Mouse (Mus musculus): ENCODE data around the gene Trmo. TPM values are rescaled to one million over a fixed set of nuclear protein-coding genes. Genes with fewer than 3 reads are reported as not detected.

Trmo gene
- polyA plus RNA-seq, 1 experiment from 2014 or later, result 11.5 TPM

DNA sequence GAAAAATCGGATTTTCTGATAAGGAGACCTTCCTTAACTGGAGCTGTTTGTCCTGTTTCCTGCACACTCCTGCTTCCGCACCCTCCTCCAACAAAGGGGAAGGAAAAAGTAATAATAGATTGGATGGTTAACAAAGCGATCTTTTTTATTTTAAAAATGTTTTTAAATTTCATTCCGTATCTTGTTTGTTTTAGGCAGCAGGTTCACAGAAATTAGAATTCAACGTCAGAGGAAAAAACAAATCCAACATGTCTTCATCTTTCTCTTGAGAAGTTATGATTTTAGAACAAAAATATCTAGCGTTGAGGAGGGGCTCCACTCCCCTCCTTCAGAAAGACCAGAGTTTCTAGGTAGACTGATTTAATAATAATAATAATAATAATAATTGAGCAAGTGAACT, 43.0 kb downstream of the Trmo start:
- ATAC-seq, result no peak

DNA sequence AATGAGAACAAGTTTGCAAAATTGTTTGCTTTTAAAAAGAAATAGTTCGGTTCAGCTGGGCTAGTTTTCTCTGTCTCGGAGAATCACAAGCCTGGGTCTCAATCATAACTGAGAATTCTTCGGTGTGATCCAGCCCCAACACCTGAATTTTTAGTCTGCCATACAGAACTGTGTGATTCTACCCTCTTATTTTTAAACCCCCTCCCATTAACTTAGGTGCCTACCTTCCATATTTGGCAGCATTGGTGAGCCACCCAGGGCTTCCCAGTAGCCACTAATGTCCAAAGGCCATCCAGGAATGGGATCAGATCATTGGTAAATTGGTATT, 43.5 kb downstream of the Trmo start:
- no peak overlapping the region for H3K4me2 ChIP-seq
- 23% methylated on average over 3 of the region's 3 CpGs for WGBS (ENCODE audit: insufficient replicate concordance)
- no peaks in the 10 kb centered on the region for H3K9me3 ChIP-seq (replicated peaks)
- no peak for ATAC-seq
- H3K36me3 ChIP-seq, result no peaks in the 10 kb centered on the region
- peaks cover 100% of the 10 kb centered on the region for H3K27me3 ChIP-seq (replicated peaks)
- peaks cover 21% of the 10 kb centered on the region for H3K4me1 ChIP-seq
- no peak overlapping the region for H3K4me3 ChIP-seq
- no peak overlapping the region for H3K27ac ChIP-seq
- H3K9ac ChIP-seq, result no peak overlapping the region

More for the DNA sequence above, 43.0 kb downstream of the Trmo start:
- Histone ChIP-seq H3K9me3 (replicated peaks) (no peaks in the 10 kb centered on the region), H3K27me3 (replicated peaks) (peaks cover 100% of the 10 kb centered on the region), H3K36me3 (no peaks in the 10 kb centered on the region), H3K4me2 (no peak overlapping the region), H3K27ac (no peak overlapping the region), H3K4me1 (peaks cover 21% of the 10 kb centered on the region), H3K4me3 (no peak overlapping the region), H3K9ac (no peak overlapping the region)
- 25% methylated on average over 6 of the region's 6 CpGs for WGBS (ENCODE audit: insufficient replicate concordance)

DNA sequence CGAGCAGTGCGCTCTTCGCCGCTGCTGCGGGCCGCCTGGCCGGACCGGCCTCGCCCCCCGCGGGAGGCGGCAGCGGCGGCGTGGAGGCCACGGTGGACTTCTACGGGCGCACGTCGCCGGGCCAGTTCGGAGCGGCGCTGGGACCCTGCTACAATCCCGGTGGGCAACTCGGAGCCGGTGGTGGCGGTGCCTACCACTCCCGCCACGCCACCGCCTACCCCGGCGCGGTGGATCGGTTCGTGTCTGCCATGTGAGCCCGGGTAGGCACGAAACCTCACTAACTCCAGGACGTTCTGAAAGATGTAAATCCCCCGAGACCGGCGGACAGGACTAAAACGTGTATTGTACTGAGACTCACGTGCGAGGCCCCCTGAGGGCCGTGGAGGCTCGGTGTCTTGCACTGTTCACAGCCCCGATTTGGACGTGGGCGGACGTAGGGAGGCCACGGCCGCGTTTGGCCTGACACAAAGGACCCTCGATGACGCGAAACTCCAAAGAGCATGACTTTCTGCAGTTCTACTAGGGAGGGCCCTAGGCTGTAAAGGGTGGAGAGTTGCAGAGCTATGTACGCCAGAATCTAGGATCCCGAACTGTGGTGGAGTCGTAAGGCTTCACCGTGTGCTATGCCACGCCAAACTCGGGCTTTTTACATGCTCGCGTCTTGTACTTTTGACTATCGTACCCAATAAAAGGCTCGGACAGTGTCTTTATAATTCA, 44.0 kb downstream of the Trmo start:
- Histone ChIP-seq H3K4me1 (peaks cover 21% of the 10 kb centered on the region), H3K9me3 (replicated peaks) (no peaks in the 10 kb centered on the region), H3K4me3 (peak overlapping the region; percentile 40), H3K36me3 (no peaks in the 10 kb centered on the region), H3K27me3 (replicated peaks) (peaks cover 100% of the 10 kb centered on the region), H3K9ac (no peak overlapping the region), H3K4me2 (peak overlapping the region; percentile 57), H3K27ac (no peak overlapping the region)
- WGBS (ENCODE audit: insufficient replicate concordance), result 7% methylated on average over 67 of the region's 67 CpGs
- no peak for ATAC-seq

DNA sequence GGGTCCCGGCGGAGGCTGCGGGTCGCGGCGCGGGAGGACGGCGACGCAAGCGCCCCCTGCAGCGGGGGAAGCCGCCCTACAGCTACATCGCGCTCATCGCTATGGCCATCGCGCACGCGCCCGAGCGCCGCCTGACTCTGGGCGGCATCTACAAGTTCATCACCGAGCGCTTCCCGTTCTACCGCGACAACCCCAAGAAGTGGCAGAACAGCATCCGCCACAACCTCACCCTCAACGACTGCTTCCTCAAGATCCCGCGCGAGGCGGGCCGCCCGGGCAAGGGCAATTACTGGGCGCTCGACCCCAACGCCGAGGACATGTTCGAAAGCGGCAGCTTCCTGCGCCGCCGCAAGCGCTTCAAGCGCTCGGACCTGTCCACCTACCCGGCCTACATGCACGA, 44.9 kb downstream of the Trmo start:
- H3K27ac ChIP-seq, result no peak overlapping the region
- no peak for ATAC-seq
- H3K9ac ChIP-seq, result no peak overlapping the region
- H3K36me3 ChIP-seq, result no peaks in the 10 kb centered on the region
- H3K4me1 ChIP-seq, result peaks cover 21% of the 10 kb centered on the region
- H3K27me3 ChIP-seq (replicated peaks), result peaks cover 100% of the 10 kb centered on the region
- H3K4me2 ChIP-seq, result peak overlapping the region; percentile 57
- no peaks in the 10 kb centered on the region for H3K9me3 ChIP-seq (replicated peaks)
- WGBS (ENCODE audit: insufficient replicate concordance), result 1% methylated on average over 51 of the region's 51 CpGs
- peak overlapping the region; percentile 40 for H3K4me3 ChIP-seq

DNA sequence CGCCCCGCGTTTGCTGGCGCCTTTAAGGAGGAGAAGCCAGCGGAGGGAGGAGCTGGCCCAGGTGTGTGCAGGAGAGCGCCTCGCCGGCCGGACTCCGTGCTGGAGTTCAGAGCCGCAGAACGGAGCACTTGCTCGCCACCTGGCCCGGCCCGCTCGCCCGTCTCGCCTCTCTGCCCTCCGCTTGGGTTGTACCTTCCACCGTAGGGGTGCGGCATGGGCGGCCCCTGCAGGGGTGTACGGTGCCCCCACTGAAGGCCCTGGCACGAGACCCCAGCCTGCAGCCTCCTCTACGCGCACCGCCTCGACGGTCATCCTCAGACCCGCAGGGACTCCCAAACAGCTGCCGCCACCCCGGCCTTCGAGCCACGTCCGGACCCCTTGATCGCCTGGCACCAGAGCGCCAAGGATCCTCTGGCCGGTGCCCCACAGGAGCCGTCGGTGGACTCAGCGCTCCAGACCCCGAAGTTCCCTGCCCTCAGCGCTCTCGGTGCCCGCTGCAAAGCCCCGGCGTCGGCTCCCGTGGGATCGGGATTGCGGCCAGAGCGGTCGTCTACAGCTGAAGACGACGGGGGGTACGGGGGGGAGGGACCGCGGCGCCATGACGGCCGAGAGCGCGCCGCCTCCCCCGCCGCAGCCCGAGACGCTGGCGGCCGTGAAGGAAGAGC, 45.5 kb downstream of the Trmo start, which contains the start of gene Foxe1:
Foxe1 (plus strand) TSS at position 14 of the 665 bp plus-strand sequence.
- Histone ChIP-seq H3K9ac (no peak within 1 kb of the TSS), H3K36me3 (no peaks in the 10 kb centered on the region), H3K4me1 (peaks cover 21% of the 10 kb centered on the region), H3K9me3 (replicated peaks) (no peaks in the 10 kb centered on the region), H3K4me2 (peak within 1 kb of the TSS; percentile 57), H3K27me3 (replicated peaks) (peaks cover 100% of the 10 kb centered on the region), H3K27ac (no peak within 1 kb of the TSS), H3K4me3 (peak within 1 kb of the TSS; percentile 40)
- WGBS (ENCODE audit: insufficient replicate concordance), result 5% methylated on average over 68 of the region's 70 CpGs
- ATAC-seq, result no peak

DNA sequence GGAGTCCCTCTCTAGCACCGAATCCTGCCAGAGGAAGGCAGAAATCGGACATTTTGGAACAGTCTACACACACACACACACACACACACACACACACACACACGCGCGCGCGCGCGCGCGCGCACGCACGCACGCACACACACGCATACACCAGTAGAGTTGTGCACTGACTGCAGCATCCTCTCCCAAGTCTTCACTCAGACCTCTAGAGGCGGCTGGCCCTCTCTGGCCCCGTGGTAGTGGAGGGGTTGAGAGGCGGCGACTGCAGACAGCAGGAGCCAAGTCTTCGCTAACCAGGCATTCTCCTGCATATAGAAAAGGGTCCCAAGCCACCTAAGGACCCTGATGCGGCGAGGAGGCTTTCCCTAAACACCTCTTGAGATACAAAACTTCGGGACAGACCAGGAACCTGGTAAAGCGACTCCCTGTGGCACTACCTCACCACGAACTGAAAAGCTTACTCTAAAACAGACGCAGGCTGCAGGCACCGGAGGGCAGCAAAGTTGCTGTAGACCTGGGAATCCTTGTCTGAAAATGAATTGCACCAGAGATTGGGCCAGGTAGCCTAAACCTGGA, 46.4 kb downstream of the Trmo start:
- no peak for ATAC-seq
- Histone ChIP-seq H3K36me3 (no peaks in the 10 kb centered on the region), H3K27me3 (replicated peaks) (peaks cover 100% of the 10 kb centered on the region), H3K9ac (no peak overlapping the region), H3K4me2 (no peak overlapping the region), H3K4me1 (peaks cover 21% of the 10 kb centered on the region), H3K27ac (no peak overlapping the region), H3K9me3 (replicated peaks) (no peaks in the 10 kb centered on the region), H3K4me3 (no peak overlapping the region)
- 1% methylated on average over 27 of the region's 28 CpGs for WGBS (ENCODE audit: insufficient replicate concordance)

DNA sequence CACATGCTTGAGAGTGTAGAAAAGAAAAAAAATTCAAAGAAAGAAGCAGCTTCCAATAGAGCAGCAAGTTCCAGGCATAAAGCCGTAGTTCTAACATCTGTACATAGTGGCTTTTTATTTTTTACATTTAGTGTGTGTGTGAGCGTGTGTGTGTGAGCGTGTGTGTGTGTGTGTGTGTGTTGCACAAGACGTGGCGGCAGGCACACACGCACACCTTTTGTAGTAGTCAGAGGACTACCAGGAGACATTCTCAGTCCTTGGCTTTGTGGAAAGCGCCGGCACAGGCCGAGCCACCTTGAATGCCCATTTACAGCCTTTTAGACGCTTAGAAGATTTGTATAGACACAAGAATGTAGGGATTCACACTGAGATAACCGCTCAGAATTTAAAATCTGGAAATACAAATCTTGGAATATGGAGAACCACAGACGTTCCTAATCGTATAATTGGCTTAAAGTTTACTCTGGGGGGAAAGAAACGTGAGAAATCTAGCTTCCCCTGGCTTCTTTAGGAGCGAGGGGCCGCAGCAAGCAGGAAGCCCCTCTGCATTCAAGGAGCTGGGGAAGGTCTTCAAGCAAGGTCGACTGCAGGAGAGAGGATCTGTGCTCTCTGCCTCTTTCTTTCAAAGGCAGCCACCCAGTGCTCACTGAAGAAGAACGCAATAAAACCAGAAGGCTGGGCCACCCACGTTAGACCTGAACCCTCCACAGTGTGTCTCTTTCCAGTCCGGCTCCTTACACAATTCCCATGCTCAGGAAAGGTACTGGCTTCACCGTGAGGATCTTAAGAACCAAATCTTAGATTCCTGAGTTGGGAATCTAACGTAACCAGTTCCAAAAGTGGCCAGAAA, 47.2 kb downstream of the Trmo start:
- H3K9ac ChIP-seq, result no peak overlapping the region
- no peak overlapping the region for H3K4me3 ChIP-seq
- no peak for ATAC-seq
- peaks cover 21% of the 10 kb centered on the region for H3K4me1 ChIP-seq
- H3K4me2 ChIP-seq, result no peak overlapping the region
- 15% methylated on average over 22 of the region's 22 CpGs for WGBS (ENCODE audit: insufficient replicate concordance)
- no peaks in the 10 kb centered on the region for H3K9me3 ChIP-seq (replicated peaks)
- H3K27ac ChIP-seq, result no peak overlapping the region
- no peaks in the 10 kb centered on the region for H3K36me3 ChIP-seq
- peaks cover 100% of the 10 kb centered on the region for H3K27me3 ChIP-seq (replicated peaks)

DNA sequence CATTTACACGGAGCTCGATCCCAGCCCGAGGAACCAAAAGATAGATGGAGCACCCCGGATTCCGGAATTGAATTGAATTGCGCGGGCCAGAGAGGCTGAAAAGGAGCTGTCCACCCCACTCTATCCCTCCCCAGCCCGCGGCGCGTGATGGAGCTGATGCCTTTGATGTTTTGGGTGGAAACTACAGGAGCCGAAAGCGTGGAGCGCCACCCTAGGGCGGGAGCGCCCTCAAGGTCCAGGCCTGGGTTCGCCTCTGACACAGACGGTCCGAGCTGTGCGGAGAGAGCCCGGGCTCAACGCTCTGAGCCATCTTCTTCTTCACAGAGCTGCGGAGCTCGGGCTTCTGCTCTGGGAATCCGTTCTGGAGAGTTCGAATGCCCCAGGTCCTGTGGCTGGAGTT, 49.7 kb downstream of the Trmo start:
- H3K27ac ChIP-seq, result no peak overlapping the region
- no peaks in the 10 kb centered on the region for H3K9me3 ChIP-seq (replicated peaks)
- peaks cover 88% of the 10 kb centered on the region for H3K27me3 ChIP-seq (replicated peaks)
- no peak overlapping the region for H3K4me3 ChIP-seq
- 4% methylated on average over 26 of the region's 26 CpGs for WGBS (ENCODE audit: insufficient replicate concordance)
- no peak overlapping the region for H3K4me2 ChIP-seq
- peaks cover 13% of the 10 kb centered on the region for H3K4me1 ChIP-seq
- no peak for ATAC-seq
- H3K9ac ChIP-seq, result no peak overlapping the region
- no peaks in the 10 kb centered on the region for H3K36me3 ChIP-seq

DNA sequence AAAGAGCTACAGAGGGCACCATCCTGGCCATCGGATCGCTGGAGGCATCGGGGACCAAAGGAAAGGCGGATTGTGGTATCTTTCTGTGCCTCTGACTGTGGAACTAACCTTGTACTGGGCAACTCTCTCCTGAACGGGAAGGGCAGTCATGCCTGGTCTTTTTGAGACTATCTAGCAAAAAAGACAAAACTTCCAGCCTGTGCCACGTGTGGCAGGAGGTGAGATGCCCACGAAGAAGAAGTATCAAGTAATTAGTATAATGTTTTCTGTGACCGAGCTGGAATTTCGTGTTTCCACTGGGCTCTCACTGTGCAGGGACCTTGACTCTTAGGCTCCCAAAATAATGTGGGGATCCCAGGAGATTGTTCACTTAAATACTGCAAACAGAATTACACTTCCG, 50.2 kb downstream of the Trmo start:
- Histone ChIP-seq H3K9ac (no peak overlapping the region), H3K4me2 (no peak overlapping the region), H3K27me3 (replicated peaks) (peaks cover 85% of the 10 kb centered on the region), H3K4me1 (peaks cover 8% of the 10 kb centered on the region; the same call in 1 of the 2 replicates), H3K9me3 (replicated peaks) (no peaks in the 10 kb centered on the region), H3K36me3 (no peaks in the 10 kb centered on the region), H3K27ac (no peak overlapping the region), H3K4me3 (no peak overlapping the region)
- 22% methylated on average over 10 of the region's 10 CpGs for WGBS (ENCODE audit: insufficient replicate concordance)
- no peak for ATAC-seq

DNA sequence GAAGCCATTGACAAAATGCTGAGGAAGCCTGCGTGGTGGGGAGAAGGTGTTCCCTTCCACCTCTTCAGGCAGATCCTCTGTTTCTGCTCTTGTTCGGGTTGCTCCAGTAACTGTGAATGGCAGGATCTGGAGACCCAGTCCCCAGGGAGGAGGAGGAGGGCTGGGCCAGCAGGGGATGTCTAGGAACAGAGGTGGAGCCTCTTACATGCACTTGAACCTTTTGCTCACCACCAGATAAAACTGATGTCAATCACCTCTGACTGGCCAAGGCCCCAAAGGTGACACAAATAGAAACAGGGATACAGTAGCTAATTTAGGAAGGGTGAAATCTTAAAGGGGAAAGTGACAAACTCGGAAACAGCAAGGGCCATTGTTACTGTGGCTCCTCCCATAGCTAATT, 51.2 kb downstream of the Trmo start:
- Histone ChIP-seq H3K36me3 (no peaks in the 10 kb centered on the region), H3K4me2 (no peak overlapping the region), H3K27me3 (replicated peaks) (peaks cover 80% of the 10 kb centered on the region), H3K4me1 (no peaks in the 10 kb centered on the region), H3K27ac (no peak overlapping the region), H3K9ac (no peak overlapping the region), H3K4me3 (no peak overlapping the region), H3K9me3 (replicated peaks) (no peaks in the 10 kb centered on the region)
- no peak for ATAC-seq
- 14% methylated on average over 3 of the region's 3 CpGs for WGBS (ENCODE audit: insufficient replicate concordance)

DNA sequence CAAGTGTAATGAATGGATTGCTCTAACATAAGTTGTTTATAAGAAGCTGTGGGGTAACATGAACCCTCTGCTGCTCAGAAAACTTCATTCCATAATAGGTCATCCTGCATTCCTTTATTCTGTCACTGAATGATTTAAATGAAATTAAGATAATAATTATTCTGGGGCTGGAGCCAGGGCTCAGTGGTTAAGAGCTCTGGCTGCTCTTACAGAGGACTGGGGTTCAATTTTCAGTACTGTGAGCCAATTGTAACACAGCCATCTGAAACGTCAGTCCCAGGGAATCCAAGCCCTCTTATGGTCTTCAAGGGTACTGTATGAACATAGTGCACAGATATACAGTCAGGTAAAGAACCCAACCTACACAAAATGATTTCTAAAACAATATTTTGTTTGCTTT, 53.4 kb downstream of the Trmo start:
- no peak overlapping the region for H3K4me3 ChIP-seq
- no peak overlapping the region for H3K9ac ChIP-seq
- H3K27me3 ChIP-seq (replicated peaks), result peaks cover 72% of the 10 kb centered on the region
- WGBS (ENCODE audit: insufficient replicate concordance), result 17% methylated on average over 1 of the region's 1 CpGs
- no peaks in the 10 kb centered on the region for H3K9me3 ChIP-seq (replicated peaks)
- H3K36me3 ChIP-seq, result no peaks in the 10 kb centered on the region
- no peak overlapping the region for H3K27ac ChIP-seq
- H3K4me1 ChIP-seq, result no peaks in the 10 kb centered on the region
- ATAC-seq, result no peak
- H3K4me2 ChIP-seq, result no peak overlapping the region

DNA sequence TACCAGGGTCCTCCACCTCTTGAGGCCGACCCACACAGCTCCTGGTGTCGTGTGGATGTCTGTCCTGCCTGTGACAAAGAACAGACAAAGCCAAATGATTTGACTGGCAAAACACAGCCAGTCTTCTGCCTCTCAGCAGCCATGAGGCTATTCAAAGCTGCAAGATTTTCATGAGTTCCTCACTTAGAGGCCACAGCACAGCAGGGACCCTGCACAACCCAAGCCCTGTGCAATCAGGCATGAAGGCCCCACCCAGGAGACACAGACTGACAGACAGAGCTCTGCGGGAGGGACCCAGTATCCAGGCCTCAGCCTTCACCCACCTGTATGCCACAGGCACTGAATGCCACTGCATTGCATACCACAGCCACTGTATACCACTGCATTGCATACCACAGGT, 60.3 kb downstream of the Trmo start:
- H3K4me2 ChIP-seq, result no peak overlapping the region
- H3K9me3 ChIP-seq (replicated peaks), result no peaks in the 10 kb centered on the region
- H3K36me3 ChIP-seq, result no peaks in the 10 kb centered on the region
- H3K9ac ChIP-seq, result no peak overlapping the region
- H3K4me1 ChIP-seq, result no peaks in the 10 kb centered on the region
- WGBS (ENCODE audit: insufficient replicate concordance), result 58% methylated on average over 3 of the region's 3 CpGs
- H3K27ac ChIP-seq, result no peak overlapping the region
- ATAC-seq, result no peak
- H3K4me3 ChIP-seq, result no peak overlapping the region
- peaks cover 35% of the 10 kb centered on the region for H3K27me3 ChIP-seq (replicated peaks)
